Mouse (Mus musculus): ENCODE data around the gene Gba.
A peak's percentile ranks its signal among the peaks of the same experiment; 100 is the strongest.
"Not testable (repeated sequence)": the region's sequence is repeated elsewhere in the genome, so short reads cannot be mapped to it uniquely, and the experiment has no call there.

Gene Gba

DNA sequence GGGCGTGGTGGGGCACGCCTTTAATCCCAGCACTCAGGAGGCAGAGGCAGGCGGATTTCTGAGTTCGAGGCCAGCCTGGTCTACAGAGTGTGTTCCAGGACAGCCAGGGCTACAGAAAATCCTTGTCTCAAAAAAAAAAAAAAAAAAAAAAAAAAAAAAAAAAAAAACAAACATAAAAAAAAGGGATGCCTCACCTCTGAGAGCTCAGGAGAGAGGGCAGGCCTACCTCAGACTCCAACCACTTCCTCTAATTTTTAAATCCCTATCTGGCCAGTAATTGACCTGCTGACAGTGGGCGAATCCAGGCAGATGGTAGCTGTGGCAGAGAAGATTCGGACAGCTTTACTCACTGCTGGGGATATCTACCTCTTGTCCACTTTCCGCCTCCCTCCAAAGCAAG is 13.7 kb downstream of the Gba start:
- DNase-seq: not testable (repeated sequence)

DNA sequence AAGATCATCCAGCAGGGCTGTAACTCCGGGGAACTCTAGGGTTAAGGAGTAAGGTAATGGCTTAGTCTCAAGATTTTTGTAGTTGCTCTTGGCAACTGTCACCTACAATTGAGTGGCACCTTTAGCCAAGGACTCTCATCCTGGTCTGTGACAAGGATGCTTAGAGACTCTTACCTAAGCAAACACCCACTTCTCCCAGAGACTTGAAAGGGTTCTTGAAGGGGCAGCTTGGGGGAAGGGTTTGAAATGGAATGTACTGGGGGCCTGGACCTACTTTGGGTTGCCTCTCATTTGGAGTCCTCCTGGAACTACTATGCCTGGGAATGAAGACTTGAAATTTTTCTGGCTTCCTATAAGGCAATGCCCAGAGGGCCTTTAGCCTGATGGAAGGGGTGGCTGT is 15.5 kb downstream of the Gba start:
- DNase-seq: no peak

DNA sequence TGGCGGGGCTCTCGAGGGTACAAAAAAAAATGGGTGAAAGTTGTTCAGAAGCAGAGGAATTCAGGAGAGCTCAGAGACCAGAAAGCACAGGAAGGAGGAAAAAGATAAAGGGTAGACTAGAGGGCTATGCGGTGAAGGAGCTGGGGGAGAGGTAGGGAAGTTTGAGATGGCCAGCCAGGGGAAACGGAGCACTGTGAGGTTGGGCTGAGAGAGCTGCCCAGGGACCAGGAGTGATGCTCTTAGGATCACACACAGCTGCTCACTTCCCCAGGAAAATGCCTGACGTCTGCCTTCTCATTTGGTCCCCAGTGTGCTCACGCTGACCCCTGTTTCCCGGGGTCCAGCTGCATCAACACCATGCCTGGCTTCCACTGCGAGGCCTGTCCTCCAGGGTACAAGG is 16.8 kb downstream of the Gba start:
- DNase-seq: peak; percentile 1

DNA sequence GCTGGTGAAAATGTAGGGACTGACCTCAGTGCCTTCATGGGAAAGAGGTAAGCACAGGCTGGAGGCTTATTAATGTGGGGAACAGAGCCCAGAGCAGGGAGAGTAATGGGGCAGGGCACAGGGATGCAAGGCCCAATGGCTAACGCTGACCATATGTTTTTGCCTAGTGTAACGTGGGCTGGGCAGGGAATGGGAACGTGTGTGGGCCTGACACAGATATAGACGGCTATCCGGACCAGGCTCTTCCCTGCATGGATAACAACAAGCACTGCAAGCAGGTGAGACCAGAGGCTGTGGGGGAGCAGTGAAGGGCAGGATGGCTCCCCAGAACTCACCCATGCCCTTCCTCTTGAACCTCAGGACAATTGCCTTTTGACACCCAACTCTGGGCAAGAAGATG is 18.4 kb downstream of the Gba start:
- DNase-seq: peak; percentile 8

DNA sequence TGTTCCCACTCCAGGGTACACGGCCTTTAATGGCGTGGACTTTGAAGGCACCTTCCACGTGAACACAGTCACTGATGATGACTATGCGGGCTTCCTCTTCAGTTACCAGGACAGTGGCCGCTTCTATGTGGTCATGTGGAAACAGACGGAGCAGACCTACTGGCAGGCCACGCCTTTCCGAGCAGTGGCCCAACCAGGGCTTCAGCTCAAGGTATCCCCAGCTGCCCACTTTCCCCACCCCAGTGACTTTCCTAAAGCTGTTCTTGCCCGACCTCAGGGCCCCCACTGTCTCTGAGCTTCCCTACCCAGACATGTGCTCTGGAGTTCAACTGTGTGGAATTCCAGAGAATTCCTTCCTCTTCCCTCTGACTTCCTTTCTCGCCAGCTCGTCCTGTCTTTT is 22.1 kb downstream of the Gba start:
- no peak for DNase-seq

DNA sequence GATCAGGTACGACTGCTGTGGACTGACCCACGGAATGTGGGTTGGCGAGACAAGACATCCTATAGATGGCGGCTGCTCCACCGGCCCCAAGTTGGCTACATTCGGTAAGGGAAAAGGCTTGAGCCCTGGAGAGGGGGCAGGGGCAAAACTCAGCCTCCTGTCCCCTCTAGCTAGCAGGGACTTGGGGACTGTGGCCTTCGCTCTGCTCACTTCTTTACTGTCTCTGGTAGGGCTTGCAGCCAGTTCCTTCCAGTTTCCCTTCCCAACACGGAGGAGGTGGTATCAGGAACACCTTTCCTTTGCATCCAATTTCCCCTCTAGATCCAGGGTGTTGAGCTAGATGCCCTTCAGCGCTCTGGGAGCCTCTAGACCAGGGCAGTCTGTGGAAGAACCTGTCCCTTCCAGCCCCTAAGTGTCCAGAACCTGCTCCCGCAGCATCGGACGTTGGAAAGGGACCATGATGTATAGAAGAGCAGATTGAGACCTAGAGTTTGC is 22.6 kb downstream of the Gba start:
- DNase-seq: no peak

DNA sequence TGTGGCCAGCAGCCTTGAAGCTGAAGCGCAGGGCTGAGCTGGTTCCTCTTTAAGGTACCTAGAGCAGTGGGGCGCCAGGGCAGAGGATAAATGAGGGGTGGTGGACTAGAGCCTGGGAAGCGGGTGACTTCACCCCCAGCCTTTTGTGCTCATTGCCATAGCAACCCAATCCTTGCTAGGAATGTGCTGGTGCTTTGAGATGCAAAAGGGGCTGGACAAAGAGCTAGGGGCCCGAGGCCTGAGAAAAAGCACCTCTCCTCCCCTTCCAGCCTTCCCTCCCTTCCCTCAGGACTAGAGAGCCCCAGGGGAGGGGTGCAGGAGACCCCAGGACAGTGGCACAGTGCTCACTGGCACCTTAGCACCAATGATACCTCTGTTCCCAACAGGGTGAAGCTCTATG is 23.2 kb downstream of the Gba start:
- DNase-seq: no peak

DNA sequence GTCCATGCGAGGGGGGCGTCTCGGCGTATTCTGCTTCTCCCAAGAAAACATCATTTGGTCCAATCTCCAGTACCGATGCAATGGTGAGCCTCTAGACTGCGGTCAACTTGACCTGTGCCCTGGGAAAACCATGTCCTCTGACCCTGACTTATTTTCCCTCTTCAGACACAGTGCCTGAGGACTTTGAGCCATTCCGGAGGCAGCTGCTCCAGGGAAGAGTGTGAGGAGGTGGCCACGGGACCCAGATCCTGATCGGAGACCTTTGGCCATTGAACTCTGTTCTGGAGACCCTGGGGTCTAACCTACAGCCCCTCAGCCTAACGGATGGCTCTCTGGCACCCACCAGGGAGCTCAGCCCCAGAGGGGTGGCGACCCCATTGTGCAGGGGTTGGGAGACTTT is 23.6 kb downstream of the Gba start:
- DNase-seq: no peak

DNA sequence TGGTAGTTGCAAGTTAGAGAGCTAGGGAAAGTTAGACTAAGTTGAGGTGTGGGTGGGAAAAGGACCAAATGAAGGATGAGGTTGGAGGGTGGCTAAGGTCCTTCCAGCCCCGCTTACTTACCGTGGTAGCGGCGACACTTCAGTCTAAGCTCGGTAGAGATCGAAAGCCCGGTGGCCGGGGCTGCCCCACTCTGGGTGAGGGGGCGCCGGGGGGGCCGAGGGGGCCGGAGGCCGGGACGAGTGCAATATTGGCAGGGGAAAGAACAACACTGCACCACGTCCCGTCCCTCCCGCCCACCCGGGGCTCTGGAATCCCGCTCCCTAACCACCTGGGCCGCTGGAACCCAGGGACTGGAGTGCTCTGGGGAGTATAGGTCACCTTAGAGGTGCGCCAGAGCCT is 24.2 kb downstream of the Gba start, which contains the start of gene Mtx1:
Gene Mtx1 (minus strand): TSS at position 189 of the 400 bp plus-strand sequence.
- no peak for DNase-seq

DNA sequence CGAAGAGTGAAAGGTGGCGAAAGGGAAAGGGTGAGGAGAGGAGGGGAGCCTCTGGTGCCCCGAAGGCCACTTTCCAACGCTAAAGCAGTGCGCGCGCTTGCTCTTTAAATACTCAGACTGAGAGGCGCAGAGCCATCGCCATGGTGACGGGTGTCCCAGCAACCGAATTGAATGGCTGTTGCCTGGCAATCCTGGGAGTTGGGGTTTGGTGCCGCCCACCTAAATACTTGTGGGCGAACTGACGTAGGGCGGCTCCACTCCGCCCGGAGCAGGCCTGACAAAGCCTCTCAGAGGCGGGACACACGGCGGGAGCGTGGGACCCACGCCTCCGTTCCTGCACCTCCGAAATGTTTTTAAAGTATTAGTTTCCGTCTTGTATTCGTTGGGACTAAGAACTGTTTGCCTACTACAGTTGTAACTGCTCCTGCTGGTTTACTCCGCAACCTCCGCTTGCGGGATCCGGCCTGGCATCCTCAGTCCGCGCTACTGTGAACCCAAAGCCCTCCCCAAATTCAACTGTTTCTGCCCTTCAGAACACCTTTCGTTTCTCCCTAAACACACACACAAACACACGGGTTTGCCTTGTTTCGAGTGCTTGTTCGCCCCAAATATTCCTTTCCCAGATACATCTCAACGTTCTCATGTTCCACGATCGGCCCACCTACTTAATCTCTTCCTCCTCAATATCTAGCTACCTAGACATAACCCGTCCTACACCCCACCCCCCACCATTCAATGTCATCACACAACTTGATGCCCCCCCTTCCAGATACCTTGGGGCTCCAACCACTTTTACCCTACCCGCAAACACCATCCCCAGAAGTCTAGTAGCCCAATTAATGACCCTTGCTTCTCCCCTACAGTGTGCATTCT is 24.8 kb downstream of the Gba start:
- DNase-seq: peak; percentile 85

DNA sequence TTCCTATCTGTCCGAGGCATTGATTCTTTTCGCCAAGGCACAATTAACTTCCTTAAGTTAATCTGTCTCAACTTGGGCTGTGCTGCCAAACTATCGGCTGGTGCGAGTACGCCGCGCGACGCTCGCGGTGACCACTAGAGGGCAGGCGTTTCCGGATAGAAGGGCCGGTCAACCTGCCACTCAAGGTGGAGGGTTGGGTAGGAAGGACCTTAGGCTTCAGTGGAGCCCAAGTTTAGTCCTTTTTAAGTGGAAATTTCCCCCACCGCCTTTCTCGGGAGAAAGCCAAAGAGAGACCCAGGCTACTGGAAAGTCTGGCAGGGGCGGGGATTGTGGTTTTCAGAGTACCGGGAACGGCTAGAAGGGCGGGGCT is 25.4 kb downstream of the Gba start:
- peak; percentile 82 for DNase-seq

DNA sequence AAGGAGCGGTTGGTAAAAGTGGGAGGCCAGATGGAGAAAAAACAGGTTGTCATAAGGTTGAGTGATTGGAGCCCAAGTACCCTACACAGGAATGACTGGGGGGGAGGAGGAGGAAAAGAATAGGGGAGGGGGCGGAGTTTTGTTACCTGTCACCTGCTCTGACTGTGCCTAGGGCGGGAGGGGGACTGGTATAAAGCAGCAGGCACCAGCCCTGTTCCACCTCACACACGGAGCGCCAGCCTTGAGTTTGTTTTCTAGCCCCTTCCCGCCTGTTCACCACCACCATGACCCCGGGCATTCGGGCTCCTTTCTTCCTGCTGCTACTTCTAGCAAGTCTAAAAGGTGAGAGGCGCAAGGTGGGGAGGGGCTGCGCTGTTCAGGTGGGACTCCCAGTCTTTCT is 26.1 kb downstream of the Gba start, which contains the start of gene Muc1:
Gene Muc1 (plus strand): TSS at position 222 of the 400 bp plus-strand sequence.
- DNase-seq: no peak

DNA sequence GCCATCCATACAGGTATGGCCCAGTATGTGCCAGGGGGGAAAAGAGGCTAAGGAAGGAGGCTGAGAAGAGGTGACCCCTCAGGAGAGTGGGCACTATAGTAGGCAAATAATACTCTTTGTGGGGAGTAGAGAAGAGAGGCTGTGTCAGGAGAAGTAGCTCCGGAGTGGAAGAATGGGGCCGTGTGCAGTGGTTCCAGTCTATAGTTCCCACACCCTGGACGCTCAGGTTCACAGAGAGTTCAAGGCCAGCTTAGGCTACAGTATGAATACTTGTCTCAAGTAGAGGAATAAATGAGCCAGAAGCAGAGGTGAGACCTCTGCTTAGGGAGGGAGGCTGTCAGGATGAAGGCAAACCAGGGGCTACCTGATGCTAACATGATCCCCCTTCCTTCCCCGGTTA is 26.5 kb downstream of the Gba start:
- DNase-seq: no peak

DNA sequence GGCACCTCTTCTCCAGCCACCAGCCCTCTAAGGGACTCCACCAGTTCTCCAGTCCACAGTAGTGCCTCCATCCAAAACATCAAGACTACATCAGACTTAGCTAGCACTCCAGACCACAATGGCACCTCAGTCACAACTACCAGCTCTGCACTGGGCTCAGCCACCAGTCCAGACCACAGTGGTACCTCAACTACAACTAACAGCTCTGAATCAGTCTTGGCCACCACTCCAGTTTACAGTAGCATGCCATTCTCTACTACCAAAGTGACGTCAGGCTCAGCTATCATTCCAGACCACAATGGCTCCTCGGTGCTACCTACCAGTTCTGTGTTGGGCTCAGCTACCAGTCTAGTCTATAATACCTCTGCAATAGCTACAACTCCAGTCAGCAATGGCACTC is 27.8 kb downstream of the Gba start:
- DNase-seq: no peak

DNA sequence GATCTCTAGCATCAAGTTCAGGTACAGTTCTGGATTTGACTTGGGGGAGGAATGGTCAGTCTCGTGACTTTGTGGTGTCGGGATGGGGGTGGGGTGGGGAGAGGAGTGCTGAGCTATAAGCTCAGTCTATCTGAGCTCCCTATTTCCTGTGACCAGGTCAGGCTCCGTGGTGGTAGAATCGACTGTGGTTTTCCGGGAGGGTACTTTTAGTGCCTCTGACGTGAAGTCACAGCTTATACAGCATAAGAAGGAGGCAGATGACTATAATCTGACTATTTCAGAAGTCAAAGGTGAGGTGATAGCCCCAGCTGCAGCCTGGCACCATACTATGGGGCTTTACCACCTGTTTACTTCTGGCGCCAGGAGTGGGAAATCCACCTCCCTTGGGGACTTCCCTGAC is 28.6 kb downstream of the Gba start:
- no peak for DNase-seq

DNA sequence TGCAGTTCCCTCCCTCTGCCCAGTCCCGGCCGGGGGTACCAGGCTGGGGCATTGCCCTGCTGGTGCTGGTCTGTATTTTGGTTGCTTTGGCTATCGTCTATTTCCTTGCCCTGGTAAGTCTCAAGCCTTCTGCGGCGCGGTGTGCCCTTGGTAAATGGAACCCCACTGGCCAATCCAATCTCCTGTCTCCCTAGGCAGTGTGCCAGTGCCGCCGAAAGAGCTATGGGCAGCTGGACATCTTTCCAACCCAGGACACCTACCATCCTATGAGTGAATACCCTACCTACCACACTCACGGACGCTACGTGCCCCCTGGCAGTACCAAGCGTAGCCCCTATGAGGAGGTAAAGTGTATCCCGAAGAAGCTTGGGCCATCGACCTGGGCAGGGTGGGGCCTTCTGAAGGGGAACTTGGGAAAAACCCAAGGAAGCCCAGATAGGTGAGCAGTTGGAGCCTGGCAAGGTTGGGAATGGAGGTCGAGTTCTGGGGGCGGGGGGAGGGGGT is 29.1 kb downstream of the Gba start:
- no peak for DNase-seq

DNA sequence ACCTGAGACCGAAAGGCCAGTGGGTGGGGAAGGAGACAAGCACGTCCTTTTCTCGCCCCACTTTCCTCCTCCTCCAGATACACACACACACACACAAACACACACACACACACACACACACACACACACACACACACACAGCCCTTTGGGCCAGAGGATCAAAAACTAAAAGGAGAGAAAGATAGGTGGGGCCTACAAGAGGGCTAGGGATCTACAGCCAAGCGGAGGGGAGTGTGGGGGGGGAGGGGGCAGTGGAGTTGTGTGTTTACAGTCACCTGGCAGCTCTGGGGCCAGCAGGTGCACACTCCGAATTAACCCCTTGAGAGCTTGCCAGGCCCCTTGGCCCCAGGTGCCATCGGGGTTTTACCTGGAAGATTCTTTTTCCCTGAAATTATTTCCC is 29.9 kb downstream of the Gba start:
- DNase-seq: no peak

DNA sequence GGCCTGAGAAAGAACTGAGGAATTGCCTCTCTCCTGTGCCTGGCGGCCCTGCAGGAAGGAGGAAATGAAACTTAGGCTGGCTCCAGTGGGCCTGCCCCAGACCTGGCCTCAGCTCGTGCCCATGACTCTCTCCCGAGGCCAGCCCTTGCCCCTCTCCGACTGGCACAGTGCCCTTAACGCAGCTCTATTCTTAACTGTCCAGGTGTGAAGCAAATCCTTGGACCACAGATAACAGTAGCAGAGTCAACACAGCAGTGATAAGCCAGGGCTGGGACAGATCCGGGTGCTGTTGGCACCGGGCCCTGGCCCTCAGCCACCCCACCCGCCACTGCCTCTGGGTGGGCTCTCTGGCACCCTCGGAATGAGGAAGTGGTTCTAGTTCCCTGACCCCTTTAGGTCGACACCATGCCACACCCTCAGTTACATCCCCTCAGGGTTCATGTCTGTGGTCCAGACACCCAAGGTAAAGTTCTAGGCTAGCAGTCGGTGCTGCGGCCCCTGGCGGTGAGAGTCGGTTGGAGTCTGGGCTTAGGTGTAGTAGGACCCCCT is 30.9 kb downstream of the Gba start:
- DNase-seq: no peak

DNA sequence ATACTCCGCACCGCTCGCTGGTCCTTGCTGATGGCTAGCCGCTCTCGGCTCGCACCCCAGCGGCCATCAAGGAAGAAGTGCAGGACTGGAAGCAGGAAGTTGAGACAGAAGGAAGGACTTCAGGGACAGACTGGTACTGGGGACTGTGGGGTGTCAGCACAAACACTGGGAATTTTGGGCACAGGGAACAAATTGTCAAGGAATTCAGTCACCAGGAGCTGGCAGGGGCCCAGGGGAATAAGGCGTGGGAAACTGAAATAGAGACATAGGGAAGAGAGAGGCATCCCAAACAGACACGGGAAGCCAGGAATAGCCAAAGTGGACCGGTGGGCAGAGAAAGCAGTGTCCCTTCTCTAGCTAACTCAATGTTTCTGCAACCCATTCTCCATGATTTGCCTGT is 33.8 kb downstream of the Gba start:
- DNase-seq: no peak

DNA sequence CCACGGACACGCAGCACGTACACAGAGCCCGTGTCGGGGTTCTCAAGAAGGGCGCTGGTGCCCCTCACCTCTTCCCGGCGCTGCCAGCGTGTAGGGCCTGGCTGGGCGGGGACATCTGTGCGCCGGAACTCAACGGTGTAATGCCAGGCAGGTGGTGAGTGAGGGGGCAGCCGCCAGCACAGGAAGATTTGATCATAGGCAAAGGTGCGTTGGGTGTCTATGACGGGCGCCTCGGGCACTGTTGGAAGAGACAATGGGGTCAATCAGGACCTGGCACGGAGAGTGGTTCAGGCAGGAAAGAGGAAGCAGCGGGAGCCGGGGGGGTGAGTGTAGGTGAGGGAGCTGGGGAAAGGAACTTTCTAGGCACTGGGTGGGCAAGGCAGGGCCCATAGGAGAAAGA is 35.0 kb downstream of the Gba start:
- no peak for DNase-seq

DNA sequence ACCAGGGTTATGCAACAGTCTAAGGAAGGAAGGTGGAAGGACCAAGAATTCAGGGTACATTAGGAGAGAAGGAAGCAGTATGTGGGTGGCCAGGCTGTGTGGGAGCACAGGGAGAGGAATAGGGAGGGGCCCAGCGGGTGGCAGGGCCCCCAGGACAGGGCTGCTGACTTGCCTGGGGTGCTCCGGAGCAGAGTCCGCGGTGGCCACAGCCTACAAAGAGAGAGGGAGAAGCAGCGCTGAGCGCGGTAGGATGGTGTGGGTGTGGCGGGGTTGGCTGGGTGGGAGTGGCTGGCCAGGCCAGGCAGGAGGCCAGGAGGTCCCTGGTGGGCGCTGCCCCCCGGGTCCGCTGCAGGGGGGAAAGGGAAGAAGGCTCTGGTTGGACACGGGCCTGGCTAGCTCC is 35.8 kb downstream of the Gba start:
- DNase-seq: no peak

DNA sequence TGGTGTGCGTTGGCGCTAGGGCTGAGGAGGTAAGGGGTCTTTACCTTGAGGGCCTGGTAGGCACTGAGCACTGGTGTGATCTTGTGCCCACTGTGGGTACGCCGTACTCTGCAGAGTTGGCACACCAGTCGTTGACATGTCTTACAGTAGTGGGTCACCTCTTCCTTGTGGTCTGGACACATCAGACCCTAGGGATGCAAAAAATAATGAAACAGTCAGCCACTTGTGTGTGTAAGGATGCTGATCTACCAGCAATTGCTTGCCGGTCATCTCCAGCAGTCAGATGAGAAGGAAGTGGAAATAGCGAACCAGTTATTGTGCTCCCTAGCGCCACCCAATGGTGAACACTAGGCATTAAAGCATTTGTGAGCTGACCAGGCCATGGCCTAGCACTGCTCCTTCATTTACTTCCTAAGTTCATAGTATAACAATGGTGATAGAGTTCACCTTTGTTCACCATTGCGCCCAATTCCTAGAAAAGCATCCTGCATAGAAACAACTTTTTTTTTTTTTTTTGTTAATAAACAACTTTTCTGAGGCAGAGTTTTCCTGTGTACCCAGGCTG is 39.7 kb downstream of the Gba start:
- peak; percentile 68 for DNase-seq

DNA sequence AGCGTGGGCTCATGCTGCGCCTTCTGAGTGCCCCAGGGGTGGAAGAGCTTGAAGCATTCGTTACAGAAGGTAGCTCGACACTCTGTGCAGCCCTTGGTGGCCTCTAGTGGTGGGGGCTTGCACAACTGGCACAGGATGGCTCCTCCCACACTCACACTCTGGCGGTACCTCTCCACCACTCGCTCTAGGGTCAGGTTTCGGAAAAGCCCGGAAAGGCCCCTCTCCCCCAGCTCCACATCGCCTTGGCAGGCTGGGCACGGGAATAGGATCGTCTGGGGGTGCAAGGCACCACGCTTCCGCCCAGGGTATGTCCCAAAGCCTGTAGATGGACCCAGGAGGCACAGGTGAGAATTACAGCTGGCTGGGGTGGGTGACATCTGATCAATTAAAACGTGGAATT is 40.9 kb downstream of the Gba start:
- no peak for DNase-seq
